Mouse (Mus musculus) v-Abl transformed pro-B cells (cell line): ENCODE results near the gene Aifm2.

Experiments used
- in situ Hi-C, 2 experiments: fragments of 400-800 bp; cut with MboI; formaldehyde crosslinking; loops; one replicate each; pipeline ENCODE4 v1.15.1; 2025; ENCODE audit not compliant: unreplicated experiment in 2 of 2

Gene Aifm2

DNA sequence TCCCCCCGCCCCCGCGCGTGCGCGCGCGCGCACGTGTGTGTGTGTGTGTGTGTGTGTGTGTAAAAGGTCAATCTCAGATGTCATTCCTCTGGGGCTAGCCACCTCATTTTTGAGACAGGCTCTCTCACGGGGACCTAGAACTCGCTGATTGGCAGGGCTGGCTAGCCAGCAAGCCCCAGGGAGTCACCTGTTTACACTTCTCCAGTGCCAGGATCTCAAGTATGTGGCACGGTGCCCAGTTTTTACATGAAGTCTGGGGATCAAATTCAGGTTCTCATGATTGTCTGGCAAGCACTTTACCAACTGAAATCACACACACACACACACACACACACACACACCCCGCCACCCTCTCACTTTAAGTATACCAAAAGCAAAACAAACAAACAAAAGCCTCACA lies 42.0 kb downstream of the Aifm2 start:
- in situ Hi-C loops = no loop called here

DNA sequence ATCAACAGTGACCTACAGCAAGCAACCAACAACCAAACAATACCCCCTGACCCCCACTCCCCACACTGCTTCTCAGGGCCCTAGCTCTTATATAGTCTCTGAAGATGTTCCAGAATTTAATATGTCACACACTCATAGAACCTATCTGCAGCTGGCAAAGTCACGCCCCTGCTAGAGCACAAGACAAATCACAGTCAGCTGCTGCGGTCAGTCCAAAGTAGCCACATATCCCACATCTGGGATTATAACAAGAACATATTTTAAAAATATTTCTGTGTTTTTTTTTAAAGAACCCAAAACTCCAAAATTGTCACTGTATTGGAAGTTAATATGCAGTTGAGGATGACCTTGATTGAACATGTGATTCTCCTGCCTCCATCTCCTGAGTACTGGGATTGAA lies 43.8 kb downstream of the Aifm2 start:
- in situ Hi-C loops = no loop called here

DNA sequence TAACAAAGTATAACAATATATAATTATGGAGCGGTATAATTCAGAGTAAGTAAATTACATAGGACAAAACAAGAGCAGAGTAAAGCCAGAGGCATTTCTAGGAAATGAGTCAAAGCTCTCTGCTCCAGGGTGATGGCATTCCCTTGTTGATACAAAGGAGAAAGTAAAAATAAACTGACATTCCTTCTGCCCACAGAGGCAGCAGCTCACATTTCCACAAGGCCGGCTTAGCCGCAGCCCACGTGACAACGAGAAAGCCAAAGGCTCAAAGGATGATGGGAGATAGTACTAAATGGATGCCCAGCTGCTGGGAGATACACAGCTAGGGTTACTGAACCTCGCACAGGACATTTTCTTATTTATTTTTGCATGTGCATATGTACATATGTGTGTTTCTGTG lies 44.8 kb downstream of the Aifm2 start:
- in situ Hi-C loops = no loop called here

DNA sequence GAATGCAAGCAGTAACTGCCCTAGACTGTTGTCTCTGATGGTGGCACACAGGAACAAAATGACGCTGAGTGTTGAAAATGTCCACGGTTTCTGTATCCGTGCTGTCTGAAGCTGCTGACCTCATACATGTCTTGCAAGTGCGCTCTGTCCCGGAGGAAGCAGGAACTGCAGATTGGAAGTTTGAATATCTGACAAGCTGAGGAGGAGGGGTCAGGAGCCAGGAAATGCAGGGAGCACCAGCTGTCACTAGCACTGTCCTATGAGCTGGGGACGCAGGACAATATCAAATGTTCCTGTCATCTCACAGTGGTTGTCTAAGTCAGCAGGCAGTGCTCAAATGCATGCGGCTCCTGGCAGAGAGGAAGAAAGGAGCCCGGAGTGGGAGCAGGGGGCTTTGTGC lies 49.6 kb downstream of the Aifm2 start:
- in situ Hi-C loops = no loop called here

DNA sequence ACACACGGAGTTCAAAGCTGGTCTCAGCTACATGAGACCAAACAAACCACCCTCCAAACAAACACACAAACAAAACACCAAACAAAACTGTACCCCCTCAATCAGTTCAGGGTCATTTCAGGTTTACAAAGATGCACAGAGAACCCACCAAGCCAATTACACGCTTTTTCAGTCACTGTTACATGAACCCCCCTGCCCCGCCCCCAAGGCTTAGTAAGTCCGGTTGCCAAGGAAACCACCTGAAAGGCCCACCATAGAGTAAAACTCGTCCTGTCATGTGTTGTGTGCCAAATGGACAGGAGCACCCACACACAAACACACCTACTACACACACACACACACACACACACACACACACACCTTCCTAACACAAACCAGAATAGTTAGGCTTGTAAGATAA lies 50.5 kb downstream of the Aifm2 start:
- in situ Hi-C loops = no loop called here

DNA sequence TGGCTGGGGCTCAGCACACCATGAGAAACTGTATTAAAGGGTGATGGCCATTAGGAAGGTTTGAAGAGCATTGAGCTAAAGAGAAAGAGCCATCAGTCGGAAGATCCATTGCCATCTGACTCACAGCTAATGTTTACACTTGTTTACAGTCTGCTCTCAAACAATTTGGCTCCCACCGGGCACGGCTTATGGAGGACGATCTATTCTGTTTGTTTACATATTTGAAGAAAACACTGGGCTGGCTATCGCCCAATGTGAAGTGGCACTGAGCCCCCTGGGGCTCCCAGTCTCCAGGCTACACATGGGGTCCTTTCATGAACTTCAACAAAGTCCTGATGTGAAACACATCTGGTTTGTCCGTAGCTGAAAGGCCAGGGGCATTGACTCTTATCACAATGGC lies 51.7 kb downstream of the Aifm2 start:
- in situ Hi-C loops = no loop called here

DNA sequence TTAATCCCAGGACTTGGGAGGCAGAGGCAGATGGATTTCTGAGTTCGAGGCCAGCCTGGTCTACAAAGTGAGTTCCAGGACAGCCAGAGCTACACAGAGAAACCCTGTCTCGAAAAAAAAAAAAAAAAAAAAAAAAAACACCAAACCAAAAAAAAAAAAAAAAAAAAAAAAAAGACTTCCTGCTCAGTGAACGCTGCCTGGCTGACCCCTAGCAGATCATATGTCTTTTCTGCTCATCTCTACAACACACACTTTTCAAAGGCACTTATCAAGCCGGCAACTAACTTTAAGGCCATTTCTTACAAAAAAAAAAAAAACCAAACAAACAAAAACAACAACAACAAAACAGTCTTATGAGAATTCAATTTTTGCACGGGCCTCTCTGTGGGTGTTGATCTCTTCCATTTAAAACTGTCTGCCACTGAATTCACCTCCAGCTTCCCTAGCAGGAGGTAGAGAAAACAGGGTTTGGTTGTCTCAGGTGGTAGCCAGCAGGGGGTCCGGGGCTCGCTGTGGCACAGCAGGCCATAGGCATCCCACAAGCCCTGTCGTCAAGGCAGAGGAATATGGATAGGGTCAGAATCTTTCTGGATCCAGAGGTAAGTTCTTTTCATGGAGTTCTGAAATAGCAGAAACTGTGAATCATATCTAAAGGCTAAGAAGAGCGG lies 66.5 kb downstream of the Aifm2 start:
- in situ Hi-C loops = no loop called here

DNA sequence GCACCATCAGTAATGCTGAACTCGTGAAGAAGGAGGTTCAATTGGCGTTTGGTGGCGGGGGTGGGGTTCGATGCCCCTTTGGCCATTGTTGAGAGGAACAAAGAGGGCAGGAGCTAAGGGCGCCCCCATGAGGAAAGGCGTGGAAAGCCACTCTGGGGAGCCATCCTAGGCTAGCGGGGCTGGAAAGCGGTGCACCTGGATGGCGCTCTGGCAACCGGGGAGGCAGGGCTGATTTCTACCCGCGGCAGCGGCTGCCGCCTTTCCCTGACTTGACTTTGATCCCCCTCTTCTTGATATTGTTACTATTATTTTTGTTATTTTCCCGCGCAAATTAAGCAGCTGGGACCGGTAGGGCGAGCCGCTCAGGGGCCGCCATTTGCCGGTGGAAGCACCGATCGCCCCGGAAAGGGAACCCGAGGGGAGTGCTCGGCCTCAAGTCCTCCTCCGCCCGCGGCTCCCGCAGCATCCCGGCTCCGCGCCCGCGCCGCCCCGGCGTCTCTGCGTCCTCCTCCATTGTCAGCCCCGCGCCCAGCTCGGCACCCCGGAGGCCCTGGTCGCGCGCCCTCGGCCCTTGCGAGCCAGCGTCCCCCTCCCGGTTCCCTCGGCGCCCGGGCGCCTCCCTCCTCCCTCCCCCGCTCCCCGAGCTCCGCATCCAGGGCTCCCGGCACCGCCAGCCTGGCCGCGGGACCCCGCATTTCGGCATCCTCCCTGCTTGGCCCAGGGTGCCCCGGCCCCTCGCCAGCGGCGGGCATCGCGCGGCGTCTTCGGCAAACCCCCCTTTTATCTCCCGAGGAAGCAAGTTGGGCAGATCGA lies 67.9 kb downstream of the Aifm2 start:
- in situ Hi-C loops = no loop called here

DNA sequence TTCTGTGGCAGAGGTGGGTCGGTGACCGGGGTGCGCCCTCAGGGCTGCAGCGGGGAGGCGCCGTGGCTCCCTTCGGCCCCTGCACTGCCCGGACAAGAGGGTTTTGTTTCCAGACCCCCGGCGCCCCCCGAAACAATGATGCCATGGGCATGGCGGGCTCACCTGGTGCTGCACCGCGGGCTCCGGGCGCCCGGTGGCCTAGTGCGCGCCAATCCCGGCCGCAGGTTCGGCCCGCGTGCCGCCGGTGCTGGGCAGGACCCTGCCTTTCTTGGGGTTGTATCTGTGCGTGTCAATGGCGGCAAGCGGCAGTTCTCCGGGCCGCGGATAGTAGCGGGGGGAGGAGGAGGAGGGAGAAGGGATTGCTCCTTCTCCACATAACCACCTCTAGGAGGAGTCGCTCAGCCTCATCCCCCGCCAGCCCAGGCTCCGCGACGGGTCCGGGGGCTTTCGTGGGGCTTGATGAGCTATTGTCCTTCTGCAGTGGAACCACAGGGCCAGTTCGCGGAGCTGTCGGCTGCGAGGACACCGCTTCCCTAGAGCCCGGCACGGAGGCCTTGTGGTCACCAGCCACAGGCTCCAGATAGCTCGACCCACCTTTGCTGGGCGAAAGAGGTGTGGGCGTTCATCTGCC lies 68.7 kb downstream of the Aifm2 start, which contains the start of gene H2afy2:
H2afy2 (minus strand) TSS at position 527 of the 631 bp plus-strand sequence.
- in situ Hi-C loops = no loop called here

DNA sequence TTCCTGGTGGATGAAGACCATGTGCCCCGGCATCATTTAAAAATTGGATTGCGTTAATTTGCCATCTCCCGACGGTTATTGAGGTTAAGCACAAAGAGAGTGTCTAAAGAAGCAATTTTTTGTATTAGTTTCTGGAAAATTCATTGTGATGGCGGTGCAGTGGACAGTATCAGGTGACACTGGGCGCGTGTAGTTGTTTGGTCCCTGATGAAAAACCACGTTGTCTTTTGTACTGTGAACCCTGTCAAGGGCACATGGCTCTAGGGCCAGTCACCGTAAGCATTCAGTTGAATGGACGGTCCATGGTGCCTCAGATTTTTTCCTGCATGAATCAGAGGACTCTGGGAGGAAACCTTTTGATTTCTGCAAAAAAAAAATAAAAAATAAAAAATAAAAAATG lies 69.4 kb downstream of the Aifm2 start:
- in situ Hi-C loops = no loop called here

DNA sequence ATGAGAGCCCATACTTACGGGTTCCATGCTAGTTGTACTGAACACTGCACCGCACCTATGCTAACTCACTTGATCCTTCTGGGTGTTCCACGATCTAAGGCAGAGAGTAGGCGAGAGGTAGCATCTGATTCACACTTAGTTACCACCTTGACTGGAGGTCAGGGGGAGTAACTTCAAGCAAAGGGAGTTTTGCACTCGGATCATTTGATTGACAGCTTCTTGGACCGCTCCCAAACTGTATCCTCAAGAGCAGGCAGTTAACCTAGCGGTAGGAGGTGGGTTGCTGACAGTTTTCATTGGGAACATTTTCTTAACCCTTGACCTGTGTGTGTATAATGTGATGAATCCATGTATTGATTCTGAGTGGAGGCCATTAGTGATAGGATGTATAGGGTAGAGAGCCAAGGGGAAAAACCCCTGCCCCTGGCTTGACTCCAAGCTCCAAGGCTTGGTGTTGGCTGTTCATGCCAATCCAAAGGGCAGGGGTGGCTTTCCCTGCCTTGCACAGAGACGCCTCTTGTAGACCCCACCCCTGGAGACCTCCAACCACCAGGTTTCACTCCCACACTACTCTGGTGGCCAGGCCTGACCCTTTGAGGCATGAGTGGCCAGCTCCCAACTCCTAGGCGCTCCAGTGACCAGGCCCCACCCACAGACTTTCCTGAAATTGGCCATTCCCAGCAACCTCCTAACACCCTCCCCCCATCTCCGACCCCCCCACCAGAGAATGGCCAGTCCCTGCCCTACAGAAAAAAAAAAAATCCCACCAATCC lies 72.7 kb downstream of the Aifm2 start:
- in situ Hi-C loops = no loop called here

DNA sequence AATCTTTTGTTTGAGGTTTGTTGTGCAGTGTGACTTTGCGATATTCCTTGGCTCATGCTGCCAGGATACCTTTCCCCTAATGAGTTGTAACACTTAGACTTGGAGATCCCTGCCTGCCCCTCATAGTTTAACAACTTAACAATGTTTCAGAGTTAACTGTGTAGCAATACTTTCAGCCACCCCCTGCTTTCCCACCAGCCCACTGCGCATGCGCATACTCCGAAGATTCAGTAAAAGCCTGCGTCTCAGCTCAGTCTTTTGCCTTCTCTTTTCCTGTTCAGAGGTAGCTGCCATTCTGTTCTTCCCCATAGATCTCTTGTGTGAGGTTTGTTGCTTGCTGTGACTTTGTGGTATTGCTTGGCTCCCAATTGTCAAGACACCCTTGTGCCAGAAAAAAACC lies 73.4 kb downstream of the Aifm2 start:
- in situ Hi-C loops = no loop called here
